In genomic region chr9:57537728-57538181, GRCm38 (mm10) we compare ENCODE assay signal across 8 mouse cellular contexts. TPM values are rescaled to one million over a fixed set of nuclear protein-coding genes. Genes with fewer than 3 reads are reported as not detected.
A peak's percentile ranks its signal among the peaks of the same experiment; 100 is the strongest.
DNase-seq lines count a peak whose midpoint lies in the region; ATAC-seq and TF ChIP-seq lines count a peak whose summit lies in the region.

No protein-coding gene starts in this region.

- no peaks in the 10 kb centered on the region for H3K9me3 ChIP-seq in hindbrain, embryonic 15.5 days
- H3K9me3 ChIP-seq in midbrain, embryonic 12.5 days, result no peaks in the 10 kb centered on the region

- TF ChIP-seq CTCF in spleen, adult 2 months (IDR thresholded peaks at IDR 0.05; ENCODE audit: extremely low read depth, insufficient read depth, insufficient read length, insufficient replicate concordance), result no peak

- ATAC-seq in cerebellum, adult (ENCODE audit: insufficient number of reproducible peaks, low FRiP score, low TSS enrichment), result peak; percentile 23; the same call in 1 of the 2 replicates
- peak; percentile 83 for ATAC-seq in hindbrain, embryonic 15.5 days (ENCODE audit: low FRiP score, low read depth)
- peak; percentile 76 for ATAC-seq in midbrain, embryonic 12.5 days (ENCODE audit: low FRiP score, low read depth)
- ATAC-seq in inflammation-experienced regulatory T-cells, adult 6 months, result no peak

- peaks cover 2% of the 10 kb centered on the region; the same call in 1 of the 2 replicates for H3K4me1 ChIP-seq in spleen, adult 2 months (ENCODE audit: control insufficient read depth, insufficient read depth, insufficient read length)
- peaks cover 23% of the 10 kb centered on the region for H3K4me1 ChIP-seq in hindbrain, embryonic 15.5 days (replicated peaks)
- H3K4me1 ChIP-seq in midbrain, embryonic 12.5 days, result peaks cover 22% of the 10 kb centered on the region

- no peak; the same call in 1 of the 2 replicates for TF ChIP-seq POLR2A in spleen, adult 2 months (IDR thresholded peaks at IDR 0.05; ENCODE audit: low read depth, low read length)

- peaks cover 2% of the 10 kb centered on the region for H3K36me3 ChIP-seq in spleen, adult 2 months (ENCODE audit: control insufficient read depth, insufficient read depth, low read length)
- H3K36me3 ChIP-seq in hindbrain, embryonic 15.5 days, result peaks cover 40% of the 10 kb centered on the region
- peaks cover 41% of the 10 kb centered on the region for H3K36me3 ChIP-seq in midbrain, embryonic 12.5 days

- H3K27me3 ChIP-seq in spleen, adult 2 months (ENCODE audit: control insufficient read depth, insufficient read depth, low read length), result no peaks in the 10 kb centered on the region
- no peaks in the 10 kb centered on the region for H3K27me3 ChIP-seq in hindbrain, embryonic 15.5 days
- H3K27me3 ChIP-seq in midbrain, embryonic 12.5 days, result no peaks in the 10 kb centered on the region

- H3K27ac ChIP-seq in spleen, adult 2 months (ENCODE audit: insufficient read depth, low read length), result peak overlapping the region; percentile 37
- H3K27ac ChIP-seq in hindbrain, embryonic 15.5 days (replicated peaks), result peak overlapping the region; percentile 92
- peak overlapping the region; percentile 86 for H3K27ac ChIP-seq in midbrain, embryonic 12.5 days (replicated peaks)

- DNase-seq in cerebellum, adult 11-12 months, result no peak
- no peak for DNase-seq in spleen, adult 2 months (ENCODE audit: low read depth in 1 of 2, low spot score in 2 of 2)
- DNase-seq in spleen, postnatal 10 days (ENCODE audit: low spot score in 2 of 2), result no peak
- DNase-seq in thymus, postnatal 4 days, result no peak

- peak overlapping the region; percentile 59 for H3K4me3 ChIP-seq in spleen, adult 2 months (ENCODE audit: extremely low read depth, insufficient read depth, insufficient read length)
- H3K4me3 ChIP-seq in hindbrain, embryonic 15.5 days, result peak overlapping the region; percentile 75
- H3K4me3 ChIP-seq in midbrain, embryonic 12.5 days, result peak overlapping the region; percentile 83

- under 1% methylated on average over 24 of the region's 24 CpGs for WGBS in spleen, adult 2 months
- 0% methylated on average over 24 of the region's 24 CpGs for WGBS in hindbrain, embryonic 15.5 days
- WGBS in midbrain, embryonic 12.5 days, result under 1% methylated on average over 24 of the region's 24 CpGs

- H3K9ac ChIP-seq in hindbrain, embryonic 15.5 days, result peak overlapping the region; percentile 90
- peak overlapping the region; percentile 86 for H3K9ac ChIP-seq in midbrain, embryonic 12.5 days (replicated peaks)

- H3K4me2 ChIP-seq in hindbrain, embryonic 15.5 days, result peak overlapping the region; percentile 79
- H3K4me2 ChIP-seq in midbrain, embryonic 12.5 days (replicated peaks), result peak overlapping the region; percentile 88

RNA-seq across cellular contexts. Expression of gene Fam219b, which starts 0.4 kb away (rescaled TPM):
- polyA plus RNA-seq in spleen, adult 2 months (2012; rRNA removed), result 4.1 and 14.5 TPM in 2 replicates
- 25.0 TPM in 2 replicates for polyA plus RNA-seq in hindbrain, embryonic 15.5 days (2015; fragmentation: Nextera tagmentation; extraction: Ambion mirVana)
- 21.0 TPM in 2 replicates for polyA plus RNA-seq in midbrain, embryonic 12.5 days (2016; fragmentation: Nextera tagmentation; extraction: Ambion mirVana)
- 10 to 100 TPM; 19.6 to 40.2 (median 32.7) TPM for polyA plus RNA-seq in inflammation-experienced regulatory T-cells, adult 6 months (2017; shearing (Covaris generic))

RNA-seq across cellular contexts. Expression of gene Mpi, which starts 14.8 kb away (rescaled TPM):
- polyA plus RNA-seq in spleen, adult 2 months (2012; rRNA removed), result 13.0 and 16.7 TPM in 2 replicates
- 74.7 and 75.9 TPM in 2 replicates for polyA plus RNA-seq in hindbrain, embryonic 15.5 days (2015; fragmentation: Nextera tagmentation; extraction: Ambion mirVana)
- 65.7 and 67.3 TPM in 2 replicates for polyA plus RNA-seq in midbrain, embryonic 12.5 days (2016; fragmentation: Nextera tagmentation; extraction: Ambion mirVana)
- polyA plus RNA-seq in inflammation-experienced regulatory T-cells, adult 6 months (2017; shearing (Covaris generic)), result 10 to 100 TPM; 14.3 to 16.0 (median 14.7) TPM

RNA-seq across cellular contexts. Expression of gene Cox5a, which starts 16.7 kb away (rescaled TPM):
- polyA plus RNA-seq in spleen, adult 2 months (2012; rRNA removed), result 135 and 219 TPM in 2 replicates
- polyA plus RNA-seq in hindbrain, embryonic 15.5 days (2015; fragmentation: Nextera tagmentation; extraction: Ambion mirVana), result 894 and 915 TPM in 2 replicates
- 705 and 706 TPM in 2 replicates for polyA plus RNA-seq in midbrain, embryonic 12.5 days (2016; fragmentation: Nextera tagmentation; extraction: Ambion mirVana)
- 100 to 1,000 TPM; 223 to 469 (median 223) TPM for polyA plus RNA-seq in inflammation-experienced regulatory T-cells, adult 6 months (2017; shearing (Covaris generic))

RNA-seq across cellular contexts. Expression of gene Scamp2, which starts 23.0 kb away (rescaled TPM):
- polyA plus RNA-seq in spleen, adult 2 months (2012; rRNA removed), result 79.2 and 88.4 TPM in 2 replicates
- 48.6 and 48.9 TPM in 2 replicates for polyA plus RNA-seq in hindbrain, embryonic 15.5 days (2015; fragmentation: Nextera tagmentation; extraction: Ambion mirVana)
- polyA plus RNA-seq in midbrain, embryonic 12.5 days (2016; fragmentation: Nextera tagmentation; extraction: Ambion mirVana), result 57.6 and 62.6 TPM in 2 replicates
- 10 to 100 TPM; 81.3 to 95.1 (median 84.9) TPM for polyA plus RNA-seq in inflammation-experienced regulatory T-cells, adult 6 months (2017; shearing (Covaris generic))

RNA-seq across cellular contexts. Expression of gene Rpp25, which starts 33.9 kb away (rescaled TPM):
- polyA plus RNA-seq in spleen, adult 2 months (2012; rRNA removed), result 0.22 and 0.33 TPM in 2 replicates
- polyA plus RNA-seq in hindbrain, embryonic 15.5 days (2015; fragmentation: Nextera tagmentation; extraction: Ambion mirVana), result 17.7 and 18.0 TPM in 2 replicates
- polyA plus RNA-seq in midbrain, embryonic 12.5 days (2016; fragmentation: Nextera tagmentation; extraction: Ambion mirVana), result 13.8 and 17.0 TPM in 2 replicates
- not detected for polyA plus RNA-seq in inflammation-experienced regulatory T-cells, adult 6 months (2017; shearing (Covaris generic))

Comparison
In these comparisons a context has a peak if more than half of its experiments do, and no peak if none do; other contexts are left out.
1. H3K27ac ChIP-seq: peak in every context shown above with its lines; median percentile 92 in hindbrain, embryonic 15.5 days; 86 in midbrain, embryonic 12.5 days; 37 in spleen, adult 2 months.